Mouse (Mus musculus): ENCODE data around the gene Plp1. TPM values are rescaled to one million over a fixed set of nuclear protein-coding genes. Genes with fewer than 3 reads are reported as not detected.
A peak's percentile ranks its signal among the peaks of the same experiment; 100 is the strongest.

Plp1 gene
- 12.8 and 23.7 TPM in 2 replicates for polyA plus RNA-seq (2016; fragmentation: Nextera tagmentation; extraction: Ambion mirVana)

DNA sequence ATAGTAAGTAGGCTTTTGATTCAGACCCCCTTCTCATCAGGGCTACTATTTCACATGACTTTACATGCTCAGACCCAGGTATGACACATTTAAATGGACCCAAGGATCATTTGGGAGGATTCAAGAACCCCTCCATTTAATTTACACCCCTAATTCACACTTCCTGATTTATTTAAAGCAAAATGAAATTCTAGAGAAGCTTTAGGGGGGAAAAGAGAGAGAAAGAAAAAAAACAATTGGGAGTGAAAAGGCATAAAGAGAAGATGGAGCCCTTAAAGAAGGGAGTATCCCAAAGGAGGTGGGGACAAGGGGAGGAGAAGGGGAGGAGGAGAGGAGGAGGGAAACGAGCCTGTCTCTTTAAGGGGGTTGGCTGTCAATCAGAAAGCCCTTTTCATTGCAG is at the start of gene Plp1:
Gene Plp1, plus strand, starts transcription at position 301 of the 400 bp plus-strand sequence.
- Histone ChIP-seq H3K4me1 (replicated peaks) (peaks cover 10% of the 10 kb centered on the region), H3K9me3 (no peaks in the 10 kb centered on the region), H3K4me3 (0 out of 2 replicates have a peak within 1 kb of the TSS, but pooled peaks have one; percentile 6), H3K36me3 (no peaks in the 10 kb centered on the region), H3K27ac (no peak within 1 kb of the TSS), H3K27me3 (ENCODE audit: insufficient read depth, poor library complexity, severe bottlenecking) (peaks cover 24% of the 10 kb centered on the region)
- WGBS: 15% methylated on average over 1 of the region's 1 CpGs
- no peak for DNase-seq (ENCODE audit: low spot score)

DNA sequence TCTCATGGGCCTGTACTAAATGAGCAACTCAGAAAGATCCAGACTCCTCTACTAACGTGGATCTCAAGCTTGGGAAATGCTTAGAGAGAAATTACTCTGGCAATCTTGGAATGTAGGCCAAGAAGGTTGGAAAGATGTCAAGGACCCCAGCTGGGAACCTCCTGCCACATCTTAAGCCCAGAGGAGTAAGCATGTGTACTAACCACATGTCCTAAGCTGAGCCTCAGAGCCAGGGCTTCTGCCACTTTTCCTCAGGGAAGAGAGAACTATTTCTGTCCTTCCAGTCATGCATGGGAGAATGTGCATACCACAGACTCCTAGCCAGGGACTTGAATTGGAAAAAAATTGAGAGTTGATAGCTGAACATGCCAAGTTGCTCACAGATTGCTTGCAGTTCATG is 49.4 kb upstream of the Plp1 start:
- H3K9me3 ChIP-seq: no peaks in the 10 kb centered on the region
- no peaks in the 10 kb centered on the region for H3K4me1 ChIP-seq (replicated peaks)
- no peak for DNase-seq (ENCODE audit: low spot score)
- H3K4me3 ChIP-seq: no peak overlapping the region
- WGBS: 67% methylated on average over 1 of the region's 1 CpGs
- no peak overlapping the region for H3K27ac ChIP-seq
- H3K27me3 ChIP-seq (ENCODE audit: insufficient read depth, poor library complexity, severe bottlenecking): peaks cover 7% of the 10 kb centered on the region; the same call in 1 of the 2 replicates
- 0 out of 2 replicates have a peak, but pooled peaks cover 5% of the 10 kb centered on the region for H3K36me3 ChIP-seq

DNA sequence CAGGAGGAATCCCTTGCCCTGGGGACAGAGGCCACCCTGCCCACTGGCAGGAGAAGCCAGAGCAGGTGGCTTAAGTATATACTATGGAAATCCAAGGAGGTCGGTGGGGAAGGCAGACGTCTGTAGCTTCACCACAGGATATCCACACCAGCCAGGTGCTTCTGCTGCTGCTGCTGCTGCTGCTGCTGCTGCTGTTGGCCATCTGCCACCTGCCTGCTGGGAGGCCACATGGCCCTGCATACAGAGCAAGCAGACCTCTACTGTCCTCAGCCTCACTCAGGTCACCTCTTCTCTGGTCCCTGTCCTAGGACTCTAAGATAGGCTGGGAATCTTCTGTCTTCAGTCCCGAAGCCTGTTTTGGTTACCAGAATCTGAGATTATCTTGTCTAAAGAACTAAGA is 44.4 kb upstream of the Plp1 start:
- 77% methylated on average over 3 of the region's 3 CpGs for WGBS
- Histone ChIP-seq H3K36me3 (0 out of 2 replicates have a peak, but pooled peaks cover 7% of the 10 kb centered on the region), H3K4me1 (replicated peaks) (peaks cover 5% of the 10 kb centered on the region; the same call in 1 of the 2 replicates), H3K9me3 (no peaks in the 10 kb centered on the region), H3K27ac (no peak overlapping the region), H3K27me3 (ENCODE audit: insufficient read depth, poor library complexity, severe bottlenecking) (peaks cover 37% of the 10 kb centered on the region), H3K4me3 (no peak overlapping the region)
- no peak for DNase-seq (ENCODE audit: low spot score)

DNA sequence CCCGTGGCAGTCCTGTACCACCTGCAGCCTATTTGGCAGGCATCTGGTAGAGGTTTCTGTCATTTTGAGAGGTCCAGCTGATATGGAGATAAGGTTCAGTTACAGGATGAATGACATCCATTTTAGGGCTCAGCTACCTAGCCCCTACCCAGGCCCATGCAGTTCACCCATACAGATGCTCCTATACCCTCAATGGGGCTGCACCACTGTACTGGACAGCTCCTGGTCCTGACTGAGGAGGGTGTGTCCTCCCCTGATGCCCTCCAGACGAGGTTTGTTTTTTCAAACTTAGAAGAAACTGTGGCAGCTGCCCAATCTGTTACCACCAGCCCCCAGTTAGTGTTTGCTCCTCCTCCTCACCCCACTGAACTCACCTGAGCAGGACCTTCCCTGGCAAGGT is 43.2 kb upstream of the Plp1 start:
- Histone ChIP-seq H3K36me3 (0 out of 2 replicates have a peak, but pooled peaks cover 7% of the 10 kb centered on the region), H3K4me3 (no peak overlapping the region), H3K27ac (no peak overlapping the region), H3K4me1 (replicated peaks) (peaks cover 5% of the 10 kb centered on the region; the same call in 1 of the 2 replicates), H3K9me3 (no peaks in the 10 kb centered on the region), H3K27me3 (ENCODE audit: insufficient read depth, poor library complexity, severe bottlenecking) (peaks cover 43% of the 10 kb centered on the region)
- no peak for DNase-seq (ENCODE audit: low spot score)
- 42% methylated on average over 2 of the region's 2 CpGs for WGBS

DNA sequence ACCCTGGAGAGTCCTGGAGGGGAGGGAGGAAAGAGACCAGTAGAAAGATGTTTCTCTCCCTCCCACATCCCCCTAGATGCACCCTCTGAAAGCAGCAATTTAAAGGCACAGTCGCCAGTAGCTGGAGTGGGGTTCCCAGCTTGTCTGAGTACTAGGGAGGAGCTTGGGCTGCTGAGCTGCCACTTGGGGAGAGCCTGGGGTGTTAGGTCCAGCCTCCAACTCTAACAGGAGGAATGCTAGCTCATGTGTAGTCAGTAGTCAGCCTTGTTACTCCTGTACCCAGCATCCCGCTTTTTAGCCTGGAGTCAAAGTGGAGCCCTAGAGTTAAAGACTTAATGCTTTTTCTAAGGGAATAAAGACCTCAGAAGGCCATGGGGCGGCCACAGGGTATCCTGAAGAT is 42.4 kb upstream of the Plp1 start, which contains the start of gene Glra4:
Gene Glra4, minus strand, starts transcription at position 101 of the 400 bp plus-strand sequence.
- peaks cover 39% of the 10 kb centered on the region for H3K27me3 ChIP-seq (ENCODE audit: insufficient read depth, poor library complexity, severe bottlenecking)
- H3K36me3 ChIP-seq: 0 out of 2 replicates have a peak, but pooled peaks cover 3% of the 10 kb centered on the region

DNA sequence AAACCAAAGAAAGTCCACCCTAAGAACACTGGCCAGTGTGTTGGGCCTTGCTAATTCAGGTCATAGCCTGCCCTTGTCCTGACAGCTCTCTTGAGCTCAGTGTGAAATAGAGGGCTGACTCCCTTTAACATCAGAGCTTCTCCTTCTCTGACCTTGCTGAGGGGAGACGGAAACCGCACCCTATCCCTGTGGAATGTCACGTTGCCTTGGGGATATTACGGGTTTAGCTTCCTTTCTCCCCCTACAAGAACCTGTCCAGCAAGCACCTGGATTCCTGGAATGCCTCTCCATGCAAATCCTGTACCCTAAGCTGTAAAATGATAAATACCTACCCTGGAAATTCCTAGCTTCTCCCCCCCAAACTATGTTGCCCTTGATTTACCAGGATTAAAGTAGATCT is 33.0 kb upstream of the Plp1 start:
- H3K4me1 ChIP-seq (replicated peaks): no peaks in the 10 kb centered on the region
- H3K36me3 ChIP-seq: peaks cover 17% of the 10 kb centered on the region
- WGBS: 89% methylated on average over 4 of the region's 4 CpGs
- no peaks in the 10 kb centered on the region for H3K9me3 ChIP-seq
- no peak for DNase-seq (ENCODE audit: low spot score)
- H3K4me3 ChIP-seq: no peak overlapping the region
- H3K27ac ChIP-seq: no peak overlapping the region
- H3K27me3 ChIP-seq (ENCODE audit: insufficient read depth, poor library complexity, severe bottlenecking): 0 out of 2 replicates have a peak, but pooled peaks cover 10% of the 10 kb centered on the region

More for the DNA sequence above, 42.4 kb upstream of the Plp1 start, which contains the start of gene Glra4:
- H3K9me3 ChIP-seq: no peaks in the 10 kb centered on the region
- no peak within 1 kb of the TSS for H3K4me3 ChIP-seq
- H3K27ac ChIP-seq: no peak within 1 kb of the TSS
- no peak for DNase-seq (ENCODE audit: low spot score)
- peaks cover 5% of the 10 kb centered on the region; the same call in 1 of the 2 replicates for H3K4me1 ChIP-seq (replicated peaks)
- 80% methylated on average over 3 of the region's 3 CpGs for WGBS

DNA sequence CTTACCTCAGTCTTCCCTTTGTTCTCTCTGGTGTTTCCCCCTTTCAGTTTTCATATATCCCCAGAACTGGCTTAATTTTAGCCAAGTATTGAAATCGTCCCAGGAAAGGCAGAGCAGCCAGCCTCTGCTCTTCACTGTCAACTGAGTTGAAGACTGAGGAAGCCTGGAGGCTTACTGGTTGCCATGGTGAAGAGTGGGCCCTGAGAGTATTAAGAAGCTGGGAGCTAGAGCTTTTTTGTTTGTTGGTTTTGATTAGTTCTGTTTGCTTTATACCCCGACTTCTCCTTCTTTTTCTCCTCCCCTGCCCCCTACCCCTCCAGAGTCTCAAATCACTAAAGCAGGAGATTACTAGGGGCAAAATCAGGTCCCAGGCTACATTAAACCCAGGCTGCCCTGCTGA is 25.2 kb upstream of the Plp1 start:
- Histone ChIP-seq H3K4me1 (replicated peaks) (0 out of 2 replicates have a peak, but pooled peaks cover 6% of the 10 kb centered on the region), H3K27ac (no peak overlapping the region), H3K9me3 (no peaks in the 10 kb centered on the region), H3K27me3 (ENCODE audit: insufficient read depth, poor library complexity, severe bottlenecking) (peaks cover 21% of the 10 kb centered on the region), H3K4me3 (no peak overlapping the region), H3K36me3 (peaks cover 7% of the 10 kb centered on the region; the same call in 1 of the 2 replicates)
- DNase-seq (ENCODE audit: low spot score): peak; percentile 3
- 20% methylated on average over 2 of the region's 2 CpGs for WGBS

DNA sequence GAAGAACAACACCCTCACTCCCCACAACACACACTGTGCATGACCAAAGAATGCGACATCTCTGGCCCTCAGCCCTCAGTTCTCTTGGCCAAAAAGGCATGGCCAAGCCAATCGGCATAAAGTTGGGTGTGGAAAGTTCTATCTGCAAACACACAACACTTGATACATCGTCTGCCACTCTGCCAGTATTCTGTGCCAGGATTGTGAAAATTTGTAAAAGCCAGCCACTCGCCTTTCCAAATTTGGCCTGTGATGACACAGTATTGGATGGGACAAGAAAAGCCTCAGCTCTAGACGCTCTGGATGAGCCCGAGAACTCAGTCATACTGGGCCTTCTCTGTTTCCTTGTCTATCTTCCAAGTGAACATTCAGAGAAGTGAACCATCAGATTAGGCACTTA is 2.7 kb upstream of the Plp1 start:
- Histone ChIP-seq H3K9me3 (no peaks in the 10 kb centered on the region), H3K4me3 (no peak overlapping the region), H3K4me1 (replicated peaks) (peaks cover 4% of the 10 kb centered on the region; the same call in 1 of the 2 replicates), H3K27ac (peak overlapping the region; percentile 73), H3K27me3 (ENCODE audit: insufficient read depth, poor library complexity, severe bottlenecking) (peaks cover 30% of the 10 kb centered on the region), H3K36me3 (no peaks in the 10 kb centered on the region)
- no peak for DNase-seq (ENCODE audit: low spot score)
- WGBS: 88% methylated on average over 6 of the region's 6 CpGs

DNA sequence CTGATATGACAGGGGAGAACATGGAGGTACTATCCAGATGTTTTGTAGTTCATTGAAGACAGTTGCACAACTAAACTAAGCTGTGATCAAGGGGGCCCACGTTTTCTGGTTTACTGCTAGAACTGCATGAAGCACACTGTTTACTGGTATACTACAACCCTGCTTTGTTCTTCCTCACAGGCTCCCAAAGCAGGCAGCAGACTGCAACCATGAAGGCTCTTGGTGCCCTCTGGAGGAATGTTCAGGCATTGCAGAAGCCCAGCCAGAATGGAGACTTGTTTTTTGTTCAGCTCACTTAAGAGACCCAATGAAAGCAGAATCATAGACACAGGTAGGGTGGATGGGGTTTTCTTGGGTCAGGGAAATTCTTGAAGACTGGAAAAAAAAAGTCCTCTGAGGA is 2.2 kb upstream of the Plp1 start:
- Histone ChIP-seq H3K4me1 (replicated peaks) (peaks cover 4% of the 10 kb centered on the region; the same call in 1 of the 2 replicates), H3K4me3 (no peak overlapping the region), H3K9me3 (no peaks in the 10 kb centered on the region), H3K27ac (peak overlapping the region; percentile 73), H3K36me3 (no peaks in the 10 kb centered on the region), H3K27me3 (ENCODE audit: insufficient read depth, poor library complexity, severe bottlenecking) (peaks cover 30% of the 10 kb centered on the region)
- WGBS: 10% methylated on average over 1 of the region's 1 CpGs
- peak; percentile 68 for DNase-seq (ENCODE audit: low spot score)

DNA sequence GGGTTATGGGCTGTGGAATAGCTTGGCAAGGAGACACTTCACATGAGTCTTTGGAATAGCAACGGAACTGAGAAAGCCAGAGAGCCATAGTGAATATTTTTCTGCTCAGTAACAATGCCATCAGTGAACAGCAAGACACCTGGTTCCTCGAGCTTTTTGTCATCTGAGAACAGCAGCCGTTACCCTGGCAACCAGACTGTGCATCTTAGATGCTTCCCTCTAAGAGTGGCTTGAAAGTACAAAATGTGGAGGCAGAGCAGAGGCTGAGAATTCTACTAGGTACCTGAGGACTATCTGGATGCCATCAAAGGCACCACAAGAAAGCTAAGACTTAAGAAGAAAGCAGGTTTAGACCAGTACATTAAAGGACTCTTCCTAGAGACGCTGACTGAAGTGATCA is 2.5 kb downstream of the Plp1 start:
- DNase-seq (ENCODE audit: low spot score): no peak
- no peaks in the 10 kb centered on the region for H3K36me3 ChIP-seq
- H3K4me3 ChIP-seq: no peak overlapping the region
- peaks cover 19% of the 10 kb centered on the region; the same call in 1 of the 2 replicates for H3K27me3 ChIP-seq (ENCODE audit: insufficient read depth, poor library complexity, severe bottlenecking)
- no peaks in the 10 kb centered on the region for H3K9me3 ChIP-seq
- H3K4me1 ChIP-seq (replicated peaks): peaks cover 20% of the 10 kb centered on the region
- 57% methylated on average over 4 of the region's 4 CpGs for WGBS
- no peak overlapping the region for H3K27ac ChIP-seq

DNA sequence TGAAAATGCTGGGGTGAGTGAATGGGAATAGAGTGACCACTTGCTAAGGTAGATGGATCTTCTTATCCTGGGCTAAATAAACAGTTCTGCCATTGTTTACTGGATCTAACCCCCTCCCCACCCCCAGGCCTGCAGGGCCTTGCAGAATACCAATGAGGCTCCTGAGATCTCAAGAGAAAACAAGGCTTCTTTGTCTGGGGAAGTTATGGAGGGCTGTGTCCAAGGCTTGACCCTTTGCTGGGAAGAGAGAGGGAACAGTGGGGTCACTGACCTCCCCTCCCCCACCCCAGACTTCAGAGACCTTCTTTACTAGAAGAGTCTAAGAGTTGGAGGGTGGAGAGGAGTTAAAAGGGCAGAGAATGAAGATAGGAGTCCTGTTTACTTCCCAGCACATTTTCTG is 6.1 kb downstream of the Plp1 start:
- H3K4me1 ChIP-seq (replicated peaks): peaks cover 16% of the 10 kb centered on the region
- H3K27ac ChIP-seq: peak overlapping the region; percentile 29
- DNase-seq (ENCODE audit: low spot score): peak; percentile 31
- peaks cover 7% of the 10 kb centered on the region for H3K36me3 ChIP-seq
- peaks cover 11% of the 10 kb centered on the region; the same call in 1 of the 2 replicates for H3K27me3 ChIP-seq (ENCODE audit: insufficient read depth, poor library complexity, severe bottlenecking)
- no peak overlapping the region for H3K4me3 ChIP-seq
- H3K9me3 ChIP-seq: no peaks in the 10 kb centered on the region

DNA sequence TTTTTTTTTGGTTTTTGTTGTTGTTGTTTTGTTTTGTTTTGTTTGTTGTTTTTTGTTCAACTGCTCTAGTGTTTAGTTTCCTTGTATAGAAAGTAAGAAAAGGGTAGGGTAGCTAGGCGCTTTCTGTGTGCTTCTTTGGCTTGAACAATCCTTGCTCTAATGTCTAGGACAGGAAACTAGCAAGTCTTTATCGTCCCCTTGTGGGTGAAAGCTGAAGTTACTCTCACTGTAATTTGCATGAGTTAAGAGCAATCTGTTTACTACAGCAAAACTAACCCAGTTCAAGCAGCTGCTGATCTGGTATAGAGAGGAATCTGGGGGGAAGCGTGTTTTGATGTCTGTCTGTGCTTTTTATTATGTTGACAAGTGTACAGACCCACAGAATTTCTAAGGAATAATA is 27.8 kb downstream of the Plp1 start:
- 28% methylated on average over 3 of the region's 3 CpGs for WGBS

DNA sequence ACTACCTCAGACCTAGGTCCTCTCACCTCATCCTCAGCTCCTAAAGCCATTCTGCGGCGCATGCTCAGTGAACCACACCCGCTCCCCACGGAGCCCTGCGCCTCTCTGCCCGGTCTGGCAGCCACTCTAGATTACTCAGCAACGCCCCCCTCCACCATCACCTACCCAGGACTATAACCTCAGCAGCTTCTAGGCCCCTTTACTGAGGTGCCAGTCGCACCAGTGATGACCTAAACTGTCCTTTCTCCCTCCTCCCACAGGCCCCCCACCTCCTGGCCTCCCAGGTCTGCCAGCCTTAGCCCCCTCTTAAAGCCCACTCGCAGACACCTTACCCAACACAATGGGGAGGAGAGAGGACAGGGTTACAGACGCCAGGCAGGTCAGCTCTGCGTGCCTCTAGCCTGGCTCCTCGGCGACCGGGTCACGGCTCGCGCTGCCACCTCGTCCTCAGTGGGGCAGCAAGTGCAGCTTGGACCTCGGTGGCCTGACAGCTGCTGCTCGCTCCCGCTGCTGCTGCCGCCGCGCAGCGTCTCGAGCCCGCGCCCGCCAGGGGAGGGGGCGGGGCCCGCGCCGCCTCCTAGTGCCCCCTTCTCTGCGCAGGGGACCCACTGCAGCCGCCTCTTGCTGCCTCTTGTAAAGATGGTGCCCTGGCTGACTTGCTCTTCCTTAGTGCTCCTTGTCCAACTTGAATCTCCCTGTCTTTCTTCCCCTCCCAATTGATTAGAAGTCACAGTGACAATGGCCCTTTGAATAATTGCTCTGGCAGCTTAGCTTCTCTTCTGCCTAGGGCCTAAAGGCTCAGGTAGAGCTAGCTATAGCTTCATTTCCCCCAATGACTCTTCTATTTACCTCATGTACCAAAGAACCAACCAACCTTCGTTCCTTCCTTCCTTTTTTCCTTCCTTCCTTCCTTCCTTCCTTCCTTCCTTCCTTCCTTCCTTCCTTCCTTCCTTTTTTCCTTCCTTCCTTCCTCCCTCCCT is 45.9 kb downstream of the Plp1 start, which contains the start of gene Rab9b:
Gene Rab9b, minus strand, starts transcription at position 695 of the 980 bp plus-strand sequence.
- no peaks in the 10 kb centered on the region for H3K36me3 ChIP-seq
- H3K27me3 ChIP-seq (ENCODE audit: insufficient read depth, poor library complexity, severe bottlenecking): peaks cover 22% of the 10 kb centered on the region
- H3K9me3 ChIP-seq: no peaks in the 10 kb centered on the region
- no peaks in the 10 kb centered on the region for H3K4me1 ChIP-seq (replicated peaks)
- peak; percentile 31 for DNase-seq (ENCODE audit: low spot score)
- WGBS: 12% methylated on average over 33 of the region's 36 CpGs
- H3K27ac ChIP-seq: peak within 1 kb of the TSS; percentile 67
- H3K4me3 ChIP-seq: peak within 1 kb of the TSS; percentile 60

More for the DNA sequence above, 27.8 kb downstream of the Plp1 start:
- H3K4me3 ChIP-seq: no peak overlapping the region
- DNase-seq (ENCODE audit: low spot score): no peak
- H3K4me1 ChIP-seq (replicated peaks): no peaks in the 10 kb centered on the region
- no peak overlapping the region for H3K27ac ChIP-seq
- H3K9me3 ChIP-seq: no peaks in the 10 kb centered on the region
- H3K36me3 ChIP-seq: no peaks in the 10 kb centered on the region
- no peaks in the 10 kb centered on the region for H3K27me3 ChIP-seq (ENCODE audit: insufficient read depth, poor library complexity, severe bottlenecking)
